Mouse (Mus musculus) left cerebral cortex, adult 11 months (tissue): ENCODE results near the gene Hoxd8.

Source experiments
- DNase-seq: peaks from one replicate; pipeline ENCODE4 v3.0.0; 2022; ENCODE audit warnings: low spot score

The Hoxd8 gene

DNA sequence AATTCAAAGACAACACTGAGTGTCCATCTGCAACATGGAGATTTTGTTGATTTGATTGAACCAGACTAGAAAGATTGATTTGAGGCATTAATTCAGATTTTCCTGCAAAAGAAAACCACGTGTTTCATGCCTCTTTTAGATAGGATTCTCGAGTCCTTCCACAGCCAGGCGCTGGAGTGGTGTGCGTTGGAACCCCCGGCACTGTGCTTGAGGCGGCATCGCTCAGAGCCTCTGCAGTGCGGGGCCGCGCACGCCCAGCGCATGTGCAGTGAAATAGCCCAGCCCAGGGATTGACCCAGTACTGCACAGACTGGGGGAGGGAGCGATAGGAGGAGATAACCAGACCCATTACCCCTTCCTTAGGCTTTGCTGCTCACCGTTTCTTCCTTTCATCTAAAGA, 10.5 kb downstream of the Hoxd8 start:
- DNase-seq = no peak

- DNase-seq = peak; percentile 44
These were observed 11.3 kb downstream of the Hoxd8 start for GRCm38 (mm10) chr2:74715504-74716241.

DNA sequence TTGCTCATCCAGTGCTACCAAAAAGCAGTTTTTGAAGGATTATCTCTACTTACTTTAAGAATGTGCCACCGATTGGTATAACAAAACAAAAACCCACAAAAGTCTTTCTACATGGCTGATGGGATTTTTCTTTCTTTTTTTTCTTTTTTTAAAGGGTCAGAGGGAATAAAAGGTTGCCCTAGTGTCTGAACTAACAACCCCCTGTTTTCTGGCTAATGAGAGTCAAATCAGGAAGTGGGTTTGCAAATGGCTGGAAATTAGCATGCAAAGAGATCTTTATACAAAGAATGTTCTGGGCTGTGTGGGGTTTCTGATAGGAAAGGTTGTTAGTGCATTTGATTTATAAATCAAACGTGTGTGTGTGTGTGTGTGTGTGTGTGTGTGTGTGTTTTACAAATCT, 16.0 kb downstream of the Hoxd8 start:
- no peak for DNase-seq

- DNase-seq = no peak
These were observed 16.6 kb downstream of the Hoxd8 start for GRCm38 (mm10) chr2:74720955-74721491.

DNA sequence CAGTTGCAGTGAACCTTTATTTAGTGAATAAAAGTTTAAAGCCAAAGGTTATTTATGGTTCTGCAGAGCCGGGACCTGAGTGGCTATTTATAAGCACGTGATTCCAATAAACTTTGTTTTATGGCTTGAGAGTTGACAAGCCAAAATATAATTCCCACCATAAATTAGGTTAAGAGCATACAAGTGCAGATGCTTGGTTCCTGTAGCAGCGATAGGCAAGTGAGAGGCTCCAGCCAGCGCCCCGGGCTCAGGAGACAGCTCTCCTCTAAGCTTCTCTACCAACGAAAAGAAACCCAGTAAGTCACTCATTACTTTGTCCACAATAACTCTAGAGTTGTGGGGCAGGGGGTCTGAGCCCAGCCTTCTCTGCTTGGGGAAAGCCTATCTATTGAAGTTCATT, 17.5 kb downstream of the Hoxd8 start:
- no peak for DNase-seq

DNA sequence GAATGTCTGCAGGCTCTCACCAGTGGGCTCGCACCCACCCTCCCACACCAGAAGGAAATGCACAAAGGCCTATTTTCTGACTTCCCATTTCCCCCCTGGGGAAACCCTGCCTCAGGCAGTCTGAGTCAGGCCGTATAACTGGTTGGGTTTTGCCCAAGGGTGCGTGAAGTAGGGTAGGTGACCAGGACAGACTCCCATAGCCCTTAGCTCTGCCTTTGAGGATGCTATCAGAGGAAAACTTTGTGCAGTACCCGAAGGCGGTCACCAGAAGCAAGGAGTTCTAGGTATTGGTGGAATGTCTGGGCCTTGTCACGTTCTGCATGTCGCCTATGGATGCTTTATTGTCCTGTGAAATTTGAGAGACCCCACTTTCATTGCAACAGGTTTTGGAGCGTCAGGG, 18.5 kb downstream of the Hoxd8 start:
- DNase-seq = no peak

- no peak for DNase-seq
These were observed 20.0 kb downstream of the Hoxd8 start for GRCm38 (mm10) chr2:74724244-74725015.

DNA sequence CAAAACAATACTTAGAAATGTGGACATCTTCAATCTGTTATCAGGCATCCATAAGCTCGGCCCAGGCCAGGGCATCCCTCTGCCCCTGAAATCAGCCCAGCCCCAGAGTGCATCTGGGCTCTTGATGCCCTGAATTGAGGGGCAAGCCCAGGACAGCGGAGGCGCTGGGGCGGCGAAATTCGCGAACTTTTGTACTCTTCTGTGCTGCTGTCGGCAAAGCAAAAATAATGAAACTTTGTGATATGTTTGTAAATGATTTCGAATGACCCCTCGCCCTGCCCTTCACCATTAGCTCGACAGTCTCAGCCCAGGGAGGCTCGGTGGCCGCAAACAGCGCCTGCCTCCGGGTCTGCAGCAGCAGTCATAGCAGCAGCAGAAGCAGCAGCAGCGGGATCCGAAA, 20.8 kb downstream of the Hoxd8 start:
- no peak for DNase-seq

GRCm38 (mm10) chr2:74726551-74726950, 22.1 kb downstream of the Hoxd8 start, which contains the start of gene Gm28230:
TSS of gene Gm28230 (plus strand) at chr2:74726728.
- no peak for DNase-seq

DNA sequence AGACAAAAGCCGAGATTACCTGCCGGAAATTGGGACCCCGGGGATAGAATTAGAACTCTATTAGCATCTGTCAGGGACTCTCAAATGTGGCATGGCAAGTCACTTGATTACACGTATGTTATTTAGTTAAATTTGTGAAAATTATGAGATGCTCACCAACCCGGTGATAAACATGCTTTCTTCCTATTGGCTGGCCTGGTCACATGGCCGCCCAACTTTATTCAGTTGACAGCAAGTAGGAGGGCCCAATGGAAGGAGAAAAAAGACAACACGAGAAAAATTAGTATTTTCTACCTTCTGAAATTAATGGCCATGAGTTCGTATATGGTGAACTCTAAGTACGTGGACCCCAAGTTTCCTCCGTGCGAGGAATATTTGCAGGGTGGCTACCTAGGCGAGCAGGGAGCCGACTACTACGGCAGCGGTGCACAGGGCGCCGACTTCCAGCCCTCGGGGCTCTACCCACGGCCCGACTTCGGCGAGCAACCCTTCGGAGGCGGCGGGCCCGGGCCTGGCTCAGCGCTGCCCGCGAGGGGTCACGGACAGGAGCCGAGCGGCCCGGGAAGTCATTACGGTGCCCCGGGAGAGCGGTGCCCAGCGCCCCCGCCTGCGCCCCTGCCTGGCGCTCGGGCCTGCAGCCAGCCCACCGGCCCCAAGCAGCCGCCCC, 22.7 kb downstream of the Hoxd8 start:
- DNase-seq = no peak

GRCm38 (mm10) chr2:74727640-74728302, 23.4 kb downstream of the Hoxd8 start:
- no peak for DNase-seq

DNA sequence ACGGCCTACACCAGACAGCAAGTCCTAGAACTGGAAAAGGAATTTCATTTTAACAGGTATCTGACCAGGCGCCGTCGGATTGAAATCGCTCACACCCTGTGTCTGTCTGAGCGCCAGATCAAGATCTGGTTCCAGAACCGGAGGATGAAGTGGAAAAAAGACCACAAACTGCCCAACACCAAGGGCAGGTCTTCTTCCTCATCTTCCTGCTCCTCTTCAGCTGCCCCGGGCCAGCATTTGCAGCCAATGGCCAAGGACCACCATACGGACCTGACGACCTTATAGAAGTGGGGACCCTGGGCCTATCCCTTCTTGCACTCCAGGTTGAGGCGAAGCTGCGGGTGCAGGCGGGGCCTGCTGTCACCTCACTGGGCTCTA, 23.9 kb downstream of the Hoxd8 start:
- DNase-seq = no peak

DNA sequence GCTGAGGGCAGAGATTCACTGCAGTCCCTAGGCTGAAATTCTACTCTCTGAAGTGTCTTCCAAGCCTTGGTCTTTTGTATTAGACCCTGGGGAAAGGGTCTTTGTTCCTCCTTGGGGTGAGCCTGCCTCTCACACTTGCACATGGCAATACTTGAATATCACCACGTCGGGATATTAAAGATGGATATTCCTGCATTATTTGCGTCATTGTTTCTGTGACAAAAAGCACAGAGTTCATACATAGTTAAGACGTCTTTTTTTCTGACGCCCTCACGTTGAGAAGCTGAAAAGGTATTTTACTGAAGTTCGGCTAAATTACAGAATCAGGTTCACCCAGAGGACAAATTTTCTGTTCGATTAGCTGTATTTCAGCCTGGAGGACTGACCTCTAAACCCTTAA, 25.9 kb downstream of the Hoxd8 start:
- no peak for DNase-seq

- DNase-seq = no peak
These were observed 26.6 kb downstream of the Hoxd8 start for GRCm38 (mm10) chr2:74731055-74731454.

DNA sequence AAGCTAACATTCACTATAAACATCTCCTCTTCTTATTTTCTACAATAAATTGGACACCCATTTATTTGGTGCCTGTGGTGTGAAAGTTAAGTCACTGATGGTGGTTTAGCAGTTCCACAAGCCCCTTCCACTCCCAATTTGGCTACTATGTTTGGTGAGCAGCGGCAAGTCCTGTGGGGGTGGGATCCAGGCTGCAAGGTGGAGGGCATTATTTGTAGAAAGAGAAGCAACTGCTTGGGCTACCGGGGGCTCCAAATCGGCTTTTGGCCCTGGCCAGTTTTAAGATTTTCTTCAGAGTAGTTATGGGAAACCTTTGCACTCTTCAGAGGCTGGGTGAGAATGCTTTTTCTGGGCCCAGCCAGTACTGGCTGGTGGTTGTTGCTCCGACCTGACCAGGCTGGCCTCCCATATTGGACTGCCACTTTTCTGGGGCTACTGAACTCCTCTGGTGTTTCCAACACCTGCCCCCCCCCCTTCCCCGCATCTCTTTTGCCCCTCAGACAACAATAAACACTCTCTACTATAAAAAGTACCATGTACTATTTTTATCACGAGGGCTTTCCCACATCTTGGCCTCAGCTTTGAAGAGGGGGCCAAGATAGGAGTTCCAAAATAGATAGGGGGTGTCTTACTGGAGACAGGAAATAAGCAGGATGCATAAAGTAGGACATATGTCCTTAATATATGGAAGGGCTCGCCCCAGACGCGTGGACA, 27.5 kb downstream of the Hoxd8 start:
- DNase-seq = no peak

GRCm38 (mm10) chr2:74732513-74733316, 28.3 kb downstream of the Hoxd8 start:
- DNase-seq = no peak

GRCm38 (mm10) chr2:74733317-74733661, 28.9 kb downstream of the Hoxd8 start:
- DNase-seq = no peak

DNA sequence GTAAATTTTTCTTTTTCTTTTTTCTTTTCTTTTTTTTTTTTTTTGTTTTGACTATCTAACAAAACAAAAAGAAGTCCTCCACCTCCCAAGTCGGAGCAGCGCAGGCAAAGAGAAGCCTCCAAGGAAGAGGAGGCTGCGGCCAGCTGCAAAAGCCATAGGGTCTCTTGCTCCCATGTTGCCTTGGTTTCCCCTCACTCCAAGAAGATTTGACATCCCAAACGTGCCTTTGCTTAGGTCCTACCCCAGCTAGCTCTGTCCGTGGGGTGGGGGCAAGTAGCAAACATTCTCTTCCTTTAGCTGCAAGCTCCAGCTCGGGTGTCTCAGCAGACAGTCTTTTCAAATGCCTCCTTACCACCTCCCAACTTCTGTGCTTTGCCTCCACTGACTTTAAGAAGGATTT, 29.4 kb downstream of the Hoxd8 start:
- DNase-seq = no peak

DNA sequence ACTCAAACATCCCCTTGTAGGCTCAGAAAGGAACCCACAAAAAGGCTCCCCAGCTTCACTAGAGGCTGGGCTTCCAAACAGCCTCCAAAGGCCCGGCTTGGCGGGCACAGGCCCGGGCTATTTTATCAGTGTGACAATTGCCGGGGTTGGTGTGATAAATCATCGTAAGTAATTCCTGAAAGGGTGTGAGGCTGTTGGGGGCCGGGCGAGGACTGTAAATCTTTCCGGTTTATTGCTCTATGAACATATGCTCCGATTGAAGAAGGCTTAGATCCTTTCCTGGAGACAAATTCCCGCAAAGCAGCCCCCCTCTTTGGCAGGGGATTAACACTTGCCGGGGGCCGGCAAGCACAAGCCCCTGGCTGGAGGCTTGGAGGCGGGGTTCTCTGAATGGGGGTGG, 30.0 kb downstream of the Hoxd8 start:
- no peak for DNase-seq

- no peak for DNase-seq
These were observed 30.8 kb downstream of the Hoxd8 start for GRCm38 (mm10) chr2:74734996-74735811.
